Mouse (Mus musculus) brain, embryonic 14.5 days (tissue): ENCODE measurements around the gene Tnik. TPM values are rescaled to one million over a fixed set of nuclear protein-coding genes. Genes with fewer than 3 reads are reported as not detected.

Source experiments
- DNase-seq: peaks from one replicate; pipeline ENCODE4 v3.0.0-alpha.2; 2011; ENCODE audit warnings: low read depth
- CTCF ChIP-seq: fragments of 200-500 bp; IDR thresholded peaks from 2 replicates; pipeline ENCODE4 v1.5.1; 2012; ENCODE audit warnings: inconsistent platforms, mild to moderate bottlenecking, moderate library complexity, borderline replicate concordance; ENCODE audit not compliant: insufficient read depth, insufficient read length; ENCODE audit errors: extremely low read depth
- POLR2A ChIP-seq: fragments of 200-500 bp; IDR thresholded peaks from 2 replicates; pipeline ENCODE4 v1.6.1; 2012; ENCODE audit warnings: mild to moderate bottlenecking, inconsistent platforms, borderline replicate concordance; ENCODE audit not compliant: poor library complexity, insufficient read depth, insufficient read length, severe bottlenecking; ENCODE audit errors: extremely low read depth
- polyA plus RNA-seq: library from polyadenylated mRNA; depleted of rRNA; stranded (reverse); fragments of >200 nt; gene quantifications from 2 replicates; pipeline ENCODE4 v1.2.3, GENCODE M21; 2012; rRNA removed

Tnik gene
- polyA plus RNA-seq = 43.5 and 73.8 TPM in 2 replicates

- DNase-seq = peak; percentile 96
- TF ChIP-seq POLR2A (0 out of 2 replicates have a peak, but pooled peaks have one; percentile 31), CTCF (no peak)
These were observed at the start of gene Tnik for GRCm38 (mm10) chr3:28263002-28263947. TSS of gene Tnik (plus strand) at chr3:28263214.

- TF ChIP-seq POLR2A (no peak), CTCF (no peak)
- no peak for DNase-seq
These were observed 48.1 kb upstream of the Tnik start for GRCm38 (mm10) chr3:28214886-28215311.

GRCm38 (mm10) chr3:28217001-28217400 is 46.0 kb upstream of the Tnik start:
- TF ChIP-seq POLR2A (no peak), CTCF (no peak)
- no peak for DNase-seq

- no peak for DNase-seq
- TF ChIP-seq CTCF = no peak
- no peak for TF ChIP-seq POLR2A
These were observed 43.5 kb upstream of the Tnik start for GRCm38 (mm10) chr3:28219533-28219932.

GRCm38 (mm10) chr3:28219964-28220363 is 43.0 kb upstream of the Tnik start:
- DNase-seq = no peak
- TF ChIP-seq POLR2A (no peak), CTCF (no peak)

- TF ChIP-seq CTCF = no peak
- TF ChIP-seq POLR2A = no peak
- DNase-seq = peak; percentile 84
These were observed 38.3 kb upstream of the Tnik start for GRCm38 (mm10) chr3:28224437-28225356.

- peak; percentile 64 for DNase-seq
- no peak for TF ChIP-seq POLR2A
- TF ChIP-seq CTCF = no peak
These were observed 37.6 kb upstream of the Tnik start for GRCm38 (mm10) chr3:28225357-28225905.

GRCm38 (mm10) chr3:28226181-28226580 is 36.8 kb upstream of the Tnik start:
- TF ChIP-seq CTCF = no peak
- DNase-seq = no peak

GRCm38 (mm10) chr3:28228930-28229329 is 34.1 kb upstream of the Tnik start:
- DNase-seq = no peak
- TF ChIP-seq POLR2A (no peak), CTCF (no peak)

- no peak for DNase-seq
- no peak for TF ChIP-seq POLR2A
- TF ChIP-seq CTCF = no peak
These were observed 33.5 kb upstream of the Tnik start for GRCm38 (mm10) chr3:28229503-28229902.

GRCm38 (mm10) chr3:28232885-28233284 is 30.1 kb upstream of the Tnik start:
- TF ChIP-seq CTCF = no peak
- no peak for TF ChIP-seq POLR2A
- DNase-seq = no peak

- no peak for DNase-seq
- TF ChIP-seq POLR2A (no peak), CTCF (no peak)
These were observed 28.8 kb upstream of the Tnik start for GRCm38 (mm10) chr3:28234179-28234578.
